ENCODE assay signal across 8 mouse cellular contexts in genomic region chr19:43599776-43600544, GRCm38 (mm10). TPM values are rescaled to one million over a fixed set of nuclear protein-coding genes. Genes with fewer than 3 reads are reported as not detected.
DNase-seq lines count a peak whose midpoint lies in the region; ATAC-seq and TF ChIP-seq lines count a peak whose summit lies in the region.

No protein-coding gene starts in this region.

- no peak overlapping the region for H3K4me2 ChIP-seq in lung, embryonic 14.5 days
- peak overlapping the region; percentile 35 for H3K4me2 ChIP-seq in neural tube, embryonic 11.5 days (ENCODE audit: low read depth)
- no peak overlapping the region for H3K4me2 ChIP-seq in lung, postnatal 0 days (replicated peaks; ENCODE audit: low read depth, low read length)

- H3K4me3 ChIP-seq in lung, embryonic 14.5 days (ENCODE audit: low read depth, low read length): no peak overlapping the region
- H3K4me3 ChIP-seq in limb, embryonic 10.5 days: peak overlapping the region; percentile 33
- peak overlapping the region; percentile 21 for H3K4me3 ChIP-seq in neural tube, embryonic 11.5 days (ENCODE audit: low read depth, low read length)
- no peak overlapping the region for H3K4me3 ChIP-seq in lung, postnatal 0 days (ENCODE audit: low read depth, low read length)

- H3K27ac ChIP-seq in lung, embryonic 14.5 days (ENCODE audit: low read depth): no peak overlapping the region
- H3K27ac ChIP-seq in limb, embryonic 10.5 days: no peak overlapping the region
- no peak overlapping the region for H3K27ac ChIP-seq in neural tube, embryonic 11.5 days (ENCODE audit: low read depth, low read length)
- H3K27ac ChIP-seq in lung, postnatal 0 days (ENCODE audit: low read length): no peak overlapping the region

- DNase-seq in lung, embryonic 14.5 days: peak; percentile 25
- no peak for DNase-seq in lung, postnatal 4 days
- DNase-seq in limb, embryonic 10.5 days (ENCODE audit: low spot score): peak; percentile 55
- DNase-seq in neural tube, embryonic 11.5 days (ENCODE audit: low spot score): peak; percentile 70
- no peak for DNase-seq in frontal cortex, postnatal 25 days (ENCODE audit: low spot score in 2 of 2)
- no peak for DNase-seq in lung, postnatal 0 days (ENCODE audit: low spot score)
- no peak for DNase-seq in spleen, adult 18-20 months

- no peak for TF ChIP-seq EP300 in lung, postnatal 0 days (IDR thresholded peaks at IDR 0.05)

- no peak for ATAC-seq in lung, embryonic 14.5 days (ENCODE audit: insufficient read depth)
- ATAC-seq in common myeloid progenitor, adult 5-6 weeks (replicated peaks; ENCODE audit: low read depth, poor library complexity, severe bottlenecking): peak; percentile 71
- ATAC-seq in neural tube, embryonic 11.5 days (ENCODE audit: insufficient read depth, low FRiP score, low TSS enrichment): peak; percentile 69; the same call in 1 of the 2 replicates
- no peak for ATAC-seq in lung, postnatal 0 days

- TF ChIP-seq CTCF in lung, embryonic 14.5 days (IDR thresholded peaks at IDR 0.05; ENCODE audit: low read depth): no peak
- TF ChIP-seq CTCF in lung, postnatal 0 days (IDR thresholded peaks at IDR 0.05): no peak

- WGBS in lung, embryonic 14.5 days: under 1% methylated on average over 27 of the region's 27 CpGs
- under 1% methylated on average over 27 of the region's 27 CpGs for WGBS in limb, embryonic 10.5 days
- under 1% methylated on average over 27 of the region's 27 CpGs for WGBS in neural tube, embryonic 11.5 days
- WGBS in lung, postnatal 0 days: 1% methylated on average over 27 of the region's 27 CpGs

- no peaks in the 10 kb centered on the region for H3K36me3 ChIP-seq in lung, embryonic 14.5 days (ENCODE audit: insufficient read depth)
- H3K36me3 ChIP-seq in limb, embryonic 10.5 days: no peaks in the 10 kb centered on the region
- no peaks in the 10 kb centered on the region for H3K36me3 ChIP-seq in neural tube, embryonic 11.5 days (ENCODE audit: control insufficient read depth, insufficient read depth, low read length)
- no peaks in the 10 kb centered on the region for H3K36me3 ChIP-seq in lung, postnatal 0 days (ENCODE audit: insufficient read depth, low read length)

- H3K9me3 ChIP-seq in lung, embryonic 14.5 days (ENCODE audit: low read depth, low read length): no peaks in the 10 kb centered on the region
- H3K9me3 ChIP-seq in limb, embryonic 10.5 days (replicated peaks): no peaks in the 10 kb centered on the region
- no peaks in the 10 kb centered on the region for H3K9me3 ChIP-seq in neural tube, embryonic 11.5 days (ENCODE audit: control insufficient read depth, low read length)
- no peaks in the 10 kb centered on the region for H3K9me3 ChIP-seq in lung, postnatal 0 days (ENCODE audit: low read length)

- H3K9ac ChIP-seq in lung, embryonic 14.5 days: no peak overlapping the region
- H3K9ac ChIP-seq in neural tube, embryonic 11.5 days (ENCODE audit: low read length): no peak overlapping the region
- no peak overlapping the region for H3K9ac ChIP-seq in lung, postnatal 0 days (replicated peaks; ENCODE audit: low read depth)

- H3K27me3 ChIP-seq in lung, embryonic 14.5 days (ENCODE audit: insufficient read depth, low read length): peaks cover 100% of the 10 kb centered on the region
- H3K27me3 ChIP-seq in limb, embryonic 10.5 days (ENCODE audit: low read depth, poor library complexity, severe bottlenecking): peaks cover 100% of the 10 kb centered on the region
- peaks cover 99% of the 10 kb centered on the region for H3K27me3 ChIP-seq in neural tube, embryonic 11.5 days (ENCODE audit: control insufficient read depth, insufficient read depth, low read length)
- H3K27me3 ChIP-seq in lung, postnatal 0 days (replicated peaks; ENCODE audit: insufficient read depth, low read length): peaks cover 82% of the 10 kb centered on the region

- H3K4me1 ChIP-seq in lung, embryonic 14.5 days (ENCODE audit: insufficient read depth): no peaks in the 10 kb centered on the region
- H3K4me1 ChIP-seq in limb, embryonic 10.5 days: peaks cover 16% of the 10 kb centered on the region
- H3K4me1 ChIP-seq in neural tube, embryonic 11.5 days (ENCODE audit: control insufficient read depth, insufficient read depth, low read length): peaks cover 13% of the 10 kb centered on the region
- H3K4me1 ChIP-seq in lung, postnatal 0 days (ENCODE audit: insufficient read depth, low read depth, low read length): no peaks in the 10 kb centered on the region

RNA-seq across cellular contexts. Expression of gene Nkx2-3, which starts 12.2 kb away (rescaled TPM):
- not detected in 2 replicates for polyA plus RNA-seq in lung, embryonic 14.5 days (2014; fragmentation: Nextera tagmentation; extraction: Ambion mirVana)
- 0.64 and 2.5 TPM in 2 replicates for total RNA-seq in common myeloid progenitor, adult 5-6 weeks (2017)
- 0.65 TPM in 1 of 2 replicates, not detected in the other for polyA plus RNA-seq in limb, embryonic 10.5 days (2016; fragmentation: Nextera tagmentation; extraction: Ambion mirVana)
- 0.11 and 0.41 TPM in 2 replicates for polyA plus RNA-seq in neural tube, embryonic 11.5 days (2014; fragmentation: Nextera tagmentation; extraction: Ambion mirVana)
- not detected in 2 replicates for polyA plus RNA-seq in lung, postnatal 0 days (2015; fragmentation: Nextera tagmentation; extraction: Ambion mirVana)

Comparison
In these comparisons a context has a peak if more than half of its experiments do, and no peak if none do; other contexts are left out.
1. DNase-seq: peak in lung, embryonic 14.5 days (single experiment), limb, embryonic 10.5 days (single experiment) and neural tube, embryonic 11.5 days (single experiment); none in lung, postnatal 4 days (0 of 2), frontal cortex, postnatal 25 days (0 of 2), lung, postnatal 0 days (single experiment) and spleen, adult 18-20 months (0 of 2).
2. ATAC-seq: peak in common myeloid progenitor, adult 5-6 weeks (single experiment) and neural tube, embryonic 11.5 days (single experiment); none in lung, embryonic 14.5 days (single experiment) and lung, postnatal 0 days (single experiment).
3. H3K4me3 ChIP-seq: peak in limb, embryonic 10.5 days (single experiment) and neural tube, embryonic 11.5 days (single experiment); none in lung, embryonic 14.5 days (single experiment) and lung, postnatal 0 days (single experiment).